Mouse (Mus musculus) skeletal muscle tissue, adult 2 months (tissue): ENCODE measurements around the gene Ralgds.
A peak's percentile ranks its signal among the peaks of the same experiment; 100 is the strongest.
"Not testable (repeated sequence)": the region's sequence is repeated elsewhere in the genome, so short reads cannot be mapped to it uniquely, and the experiment has no call there.

Experiments used
- DNase-seq: peaks from one replicate; pipeline ENCODE4 v3.0.0-alpha.2; 2012; ENCODE audit warnings: low read depth, low spot score

Gene Ralgds

GRCm38 (mm10) chr2:28512798-28513401, at the start of gene Ralgds:
Ralgds (plus strand) TSS chr2:28513125.
- DNase-seq, result no peak

- peak; percentile 14 for DNase-seq
Observed at GRCm38 (mm10) chr2:28463919-28464318, 49.0 kb upstream of the Ralgds start.

- DNase-seq, result no peak
Observed at GRCm38 (mm10) chr2:28464919-28465318, 48.0 kb upstream of the Ralgds start.

- DNase-seq, result peak; percentile 40
Observed at GRCm38 (mm10) chr2:28465836-28466518, 46.9 kb upstream of the Ralgds start, which contains the start of gene 1700007K13Rik. 1700007K13Rik (minus strand) TSS chr2:28466332.

GRCm38 (mm10) chr2:28467860-28468485, 45.0 kb upstream of the Ralgds start, which contains the start of gene Mrps2:
Mrps2 (plus strand) TSS chr2:28468066.
- DNase-seq, result peak; percentile 63

- no peak for DNase-seq
Observed at GRCm38 (mm10) chr2:28468486-28469225, 44.3 kb upstream of the Ralgds start.

- no peak for DNase-seq
Observed at GRCm38 (mm10) chr2:28469461-28469860, 43.5 kb upstream of the Ralgds start.

- DNase-seq, result no peak
Observed at GRCm38 (mm10) chr2:28470591-28470990, 42.3 kb upstream of the Ralgds start.

GRCm38 (mm10) chr2:28472011-28472410, 40.9 kb upstream of the Ralgds start:
- not testable (repeated sequence) for DNase-seq

GRCm38 (mm10) chr2:28477993-28478392, 34.9 kb upstream of the Ralgds start:
- not testable (repeated sequence) for DNase-seq

- DNase-seq, result no peak
Observed at GRCm38 (mm10) chr2:28479208-28480204, 33.4 kb upstream of the Ralgds start.

GRCm38 (mm10) chr2:28483861-28484260, 29.1 kb upstream of the Ralgds start:
- DNase-seq, result no peak

- no peak for DNase-seq
Observed at GRCm38 (mm10) chr2:28494521-28494920, 18.4 kb upstream of the Ralgds start.

GRCm38 (mm10) chr2:28495207-28495756, 17.6 kb upstream of the Ralgds start:
- no peak for DNase-seq

- DNase-seq, result no peak
Observed at GRCm38 (mm10) chr2:28495801-28496595, 16.9 kb upstream of the Ralgds start.

GRCm38 (mm10) chr2:28496671-28497070, 16.3 kb upstream of the Ralgds start, which contains the start of gene Gbgt1:
Gbgt1 (plus strand) TSS chr2:28496891.
- no peak for DNase-seq

- DNase-seq, result no peak
Observed at GRCm38 (mm10) chr2:28497561-28497960, 15.4 kb upstream of the Ralgds start.

- no peak for DNase-seq
Observed at GRCm38 (mm10) chr2:28498431-28498830, 14.5 kb upstream of the Ralgds start.

GRCm38 (mm10) chr2:28502987-28503386, 9.9 kb upstream of the Ralgds start:
- DNase-seq, result no peak
